18 mouse cellular contexts compared by ENCODE assay signal in the genomic region with DNA sequence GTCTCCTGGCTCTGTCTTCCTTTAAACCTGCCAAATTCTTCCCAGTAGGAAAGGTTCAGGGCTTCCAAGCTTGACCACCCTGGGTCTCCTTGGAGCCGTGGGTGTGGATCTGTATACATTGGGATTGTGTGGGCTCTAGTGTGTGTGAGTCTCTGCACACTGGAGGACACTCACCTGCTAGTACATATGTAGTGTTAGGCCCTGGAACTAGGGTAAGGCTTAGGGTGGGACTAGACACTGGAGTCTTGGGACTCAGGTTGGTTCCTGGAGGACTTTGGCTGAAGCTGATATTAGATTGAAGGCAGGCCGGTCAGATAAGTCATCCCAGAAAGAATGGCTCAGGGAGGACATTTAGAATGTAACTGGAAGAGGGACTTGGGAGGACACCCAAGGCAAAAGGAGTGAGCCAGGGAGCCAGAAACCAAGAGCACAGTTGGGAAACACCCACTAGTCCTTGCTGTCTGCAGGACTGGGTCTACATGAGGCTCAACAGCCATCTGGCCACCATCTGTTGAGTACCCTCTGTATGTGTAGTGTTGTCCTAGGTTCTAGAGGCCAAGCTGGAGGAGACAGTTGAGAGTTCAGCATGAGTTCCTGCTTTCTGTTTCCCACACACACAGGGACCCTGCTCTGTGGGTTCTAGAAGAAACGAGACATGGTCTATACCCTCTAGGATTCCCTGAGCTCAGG. TPM values are rescaled to one million over a fixed set of nuclear protein-coding genes. Genes with fewer than 3 reads are reported as not detected.
DNase-seq lines count a peak whose midpoint lies in the region.
"Had no signal": no experiment of that assay in that cellular context is flagged by ENCODE, and none has a peak within 500 bp of the region (broad histone marks: within the 10 kb centered on the region; RNA-seq: fewer than 3 reads in every experiment).

No protein-coding gene starts in this region.

- no peaks in the 10 kb centered on the region for H3K9me3 ChIP-seq in heart, embryonic 10.5 days
- H3K9me3 ChIP-seq in limb, embryonic 10.5 days (replicated peaks) = no peaks in the 10 kb centered on the region
- H3K9me3 ChIP-seq: forebrain, embryonic 13.5 days; hindbrain, embryonic 10.5 days; limb, embryonic 13.5 days; liver, embryonic 13.5 days had no signal

- WGBS in heart, embryonic 10.5 days = 85% methylated on average over 3 of the region's 3 CpGs
- WGBS in limb, embryonic 10.5 days = 93% methylated on average over 3 of the region's 3 CpGs

- DNase-seq in cerebellum, adult 9-10 months = peak; percentile 9
- no peak for DNase-seq in cerebellum, postnatal 10 days
- DNase-seq in heart, adult 9 months (ENCODE audit: low spot score in 2 of 2) = peak; percentile 10 to 31
- DNase-seq in heart, embryonic 10.5 days (ENCODE audit: low spot score) = no peak
- DNase-seq in limb, embryonic 10.5 days (ENCODE audit: low spot score) = no peak
- no peak for DNase-seq in adrenal gland, postnatal 10 days
- no peak for DNase-seq in lung, postnatal 14 days
- DNase-seq: layer of hippocampus, postnatal 36 days; liver, embryonic 13.5 days; lung, adult 2 months; midbrain, embryonic 14.5 days had no signal

- H3K27ac ChIP-seq in heart, embryonic 10.5 days = no peak overlapping the region
- peak overlapping the region; percentile 72 for H3K27ac ChIP-seq in limb, embryonic 10.5 days
- H3K27ac ChIP-seq: forebrain, embryonic 13.5 days; hindbrain, embryonic 10.5 days; limb, embryonic 13.5 days; liver, embryonic 13.5 days; stomach, postnatal 0 days had no signal

- H3K4me1 ChIP-seq in heart, embryonic 10.5 days = peaks cover 20% of the 10 kb centered on the region; the same call in 1 of the 2 replicates
- H3K4me1 ChIP-seq in limb, embryonic 10.5 days = peaks cover 51% of the 10 kb centered on the region
- H3K4me1 ChIP-seq: forebrain, embryonic 13.5 days had no signal

- no peak overlapping the region for H3K4me3 ChIP-seq in heart, embryonic 10.5 days
- H3K4me3 ChIP-seq in limb, embryonic 10.5 days = no peak overlapping the region
- H3K4me3 ChIP-seq: forebrain, embryonic 13.5 days; hindbrain, embryonic 10.5 days; limb, embryonic 13.5 days; liver, embryonic 13.5 days had no signal

- H3K36me3 ChIP-seq in heart, embryonic 10.5 days = no peaks in the 10 kb centered on the region
- H3K36me3 ChIP-seq in limb, embryonic 10.5 days = no peaks in the 10 kb centered on the region
- H3K36me3 ChIP-seq: hindbrain, embryonic 10.5 days; limb, embryonic 13.5 days; liver, embryonic 13.5 days had no signal

- peaks cover 15% of the 10 kb centered on the region; the same call in 1 of the 2 replicates for H3K27me3 ChIP-seq in heart, embryonic 10.5 days (ENCODE audit: insufficient read depth, poor library complexity, severe bottlenecking)
- H3K27me3 ChIP-seq in limb, embryonic 10.5 days (ENCODE audit: low read depth, poor library complexity, severe bottlenecking) = no peaks in the 10 kb centered on the region
- H3K27me3 ChIP-seq: forebrain, embryonic 13.5 days; liver, embryonic 13.5 days; Patski had no signal

RNA-seq across cellular contexts. Expression of a gene that starts 9.4 kb away (rescaled TPM):
- 1.5 and 3.0 TPM in 2 replicates for polyA plus RNA-seq in heart, embryonic 10.5 days (2016; fragmentation: Nextera tagmentation; extraction: Ambion mirVana)
- 0.29 and 0.50 TPM in 2 replicates for polyA plus RNA-seq in limb, embryonic 10.5 days (2016; fragmentation: Nextera tagmentation; extraction: Ambion mirVana)
- total RNA-seq in adrenal gland, postnatal 10 days (2021) = 1 to 10 TPM; 7.4 to 9.3 TPM
- total RNA-seq: common myeloid progenitor, adult 5-6 weeks; megakaryocyte-erythroid progenitor cell, adult 5-6 weeks had no signal

Comparison
In these comparisons a context has a peak if more than half of its experiments do, and no peak if none do; other contexts are left out.
1. DNase-seq: peak in cerebellum, adult 9-10 months (single experiment) and heart, adult 9 months (2 of 2); none in cerebellum, postnatal 10 days (0 of 2), heart, embryonic 10.5 days (single experiment), limb, embryonic 10.5 days (single experiment), adrenal gland, postnatal 10 days (single experiment) and lung, postnatal 14 days (single experiment).